Mouse (Mus musculus): ENCODE results near the gene Dgki. TPM values are rescaled to one million over a fixed set of nuclear protein-coding genes. Genes with fewer than 3 reads are reported as not detected.

The Dgki gene
- polyA plus RNA-seq (2012), result not detected in 2 replicates

- no peak for TF ChIP-seq GATA1 (IDR thresholded peaks at IDR 0.05; ENCODE audit: low read length)
These were observed at the start of gene Dgki for GRCm38 (mm10) chr6:37299562-37300390. Gene Dgki, minus strand, starts transcription at chr6:37300184.

- TF ChIP-seq GATA1 (IDR thresholded peaks at IDR 0.05; ENCODE audit: low read length), result no peak
These were observed 47.6 kb upstream of the Dgki start for GRCm38 (mm10) chr6:37347606-37348005.

GRCm38 (mm10) chr6:37338055-37338454, 38.1 kb upstream of the Dgki start:
- no peak for TF ChIP-seq GATA1 (IDR thresholded peaks at IDR 0.05; ENCODE audit: low read length)

GRCm38 (mm10) chr6:37336831-37337260, 36.9 kb upstream of the Dgki start:
- TF ChIP-seq GATA1 (IDR thresholded peaks at IDR 0.05; ENCODE audit: low read length), result no peak

- TF ChIP-seq GATA1 (IDR thresholded peaks at IDR 0.05; ENCODE audit: low read length), result no peak
These were observed 36.4 kb upstream of the Dgki start for GRCm38 (mm10) chr6:37336381-37336780.

GRCm38 (mm10) chr6:37332846-37333245, 32.9 kb upstream of the Dgki start:
- TF ChIP-seq GATA1 (IDR thresholded peaks at IDR 0.05; ENCODE audit: low read length), result no peak

GRCm38 (mm10) chr6:37329901-37330864, 30.2 kb upstream of the Dgki start:
- TF ChIP-seq GATA1 (IDR thresholded peaks at IDR 0.05; ENCODE audit: low read length), result no peak

GRCm38 (mm10) chr6:37329376-37329775, 29.4 kb upstream of the Dgki start:
- TF ChIP-seq GATA1 (IDR thresholded peaks at IDR 0.05; ENCODE audit: low read length), result no peak

- no peak for TF ChIP-seq GATA1 (IDR thresholded peaks at IDR 0.05; ENCODE audit: low read length)
These were observed 28.7 kb upstream of the Dgki start for GRCm38 (mm10) chr6:37328671-37329070.

GRCm38 (mm10) chr6:37327519-37327918, 27.5 kb upstream of the Dgki start:
- no peak for TF ChIP-seq GATA1 (IDR thresholded peaks at IDR 0.05; ENCODE audit: low read length)

- TF ChIP-seq GATA1 (IDR thresholded peaks at IDR 0.05; ENCODE audit: low read length), result no peak
These were observed 26.6 kb upstream of the Dgki start for GRCm38 (mm10) chr6:37326603-37326955.

- no peak for TF ChIP-seq GATA1 (IDR thresholded peaks at IDR 0.05; ENCODE audit: low read length)
These were observed 26.1 kb upstream of the Dgki start for GRCm38 (mm10) chr6:37325906-37326602.

GRCm38 (mm10) chr6:37325076-37325475, 25.1 kb upstream of the Dgki start:
- TF ChIP-seq GATA1 (IDR thresholded peaks at IDR 0.05; ENCODE audit: low read length), result no peak

GRCm38 (mm10) chr6:37322641-37323040, 22.7 kb upstream of the Dgki start:
- no peak for TF ChIP-seq GATA1 (IDR thresholded peaks at IDR 0.05; ENCODE audit: low read length)

- no peak for TF ChIP-seq GATA1 (IDR thresholded peaks at IDR 0.05; ENCODE audit: low read length)
These were observed 22.1 kb upstream of the Dgki start for GRCm38 (mm10) chr6:37322088-37322487.

- TF ChIP-seq GATA1 (IDR thresholded peaks at IDR 0.05; ENCODE audit: low read length), result no peak
These were observed 17.9 kb upstream of the Dgki start for GRCm38 (mm10) chr6:37317904-37318303.

Data from G1E-ER4 (cell line).